Mouse (Mus musculus) limb, embryonic 11.5 days (tissue): ENCODE results near the gene Lztr1. TPM values are rescaled to one million over a fixed set of nuclear protein-coding genes. Genes with fewer than 3 reads are reported as not detected.
"Not testable (repeated sequence)": the region's sequence is repeated elsewhere in the genome, so short reads cannot be mapped to it uniquely, and the experiment has no call there.

ENCODE experiments used
- ATAC-seq: fragments of 200-750 bp; cut with Nextera tagmentation; 2 replicates; pipeline ENCODE4 v1.8.0; 2017; ENCODE audit warnings: low read depth; ENCODE audit not compliant: insufficient number of reproducible peaks, low FRiP score, low TSS enrichment
- DNase-seq: peaks from one replicate; pipeline ENCODE4 v3.0.0-alpha.2; 2015; ENCODE audit warnings: low spot score
- H3K27ac ChIP-seq: fragments of 300-500 bp; sonication (generic); replicated peaks from 2 replicates; pipeline ENCODE4 v1.5.1; 2014; ENCODE audit warnings: low read depth, mild to moderate bottlenecking, low read length
- H3K27me3 ChIP-seq: fragments of 300-500 bp; sonication (generic); 2 replicates; pipeline ENCODE4 v1.6.1; 2014; ENCODE audit warnings: mild to moderate bottlenecking, low read length, mixed read lengths; ENCODE audit not compliant: control insufficient read depth, insufficient read depth
- H3K36me3 ChIP-seq: fragments of 300-500 bp; sonication (generic); 2 replicates; pipeline ENCODE4 v1.6.1; 2014; ENCODE audit warnings: mild to moderate bottlenecking, low read length, moderate library complexity, mixed read lengths; ENCODE audit not compliant: control insufficient read depth, insufficient read depth
- H3K4me1 ChIP-seq: fragments of 300-500 bp; sonication (generic); 2 replicates; pipeline ENCODE4 v1.6.1; 2014; ENCODE audit warnings: low read length, mixed read lengths; ENCODE audit not compliant: control insufficient read depth, insufficient read depth
- H3K4me2 ChIP-seq: fragments of 300-500 bp; sonication (generic); 2 replicates; pipeline ENCODE4 v1.6.1; 2014; ENCODE audit warnings: low read depth, mild to moderate bottlenecking, moderate library complexity; ENCODE audit not compliant: severe bottlenecking
- H3K4me3 ChIP-seq: fragments of 300-500 bp; sonication (generic); 2 replicates; pipeline ENCODE4 v1.5.1; 2014; ENCODE audit warnings: low read depth, low read length
- H3K9ac ChIP-seq: fragments of 300-500 bp; sonication (generic); 2 replicates; pipeline ENCODE4 v1.6.1; 2014; ENCODE audit warnings: mild to moderate bottlenecking, low read length
- H3K9me3 ChIP-seq: fragments of 300-500 bp; sonication (generic); 2 replicates; pipeline ENCODE4 v1.6.1; 2016; ENCODE audit warnings: low read length; ENCODE audit not compliant: control insufficient read depth
- WGBS: fragments of 180-500 bp; shearing (Covaris S2); extraction: QIAGEN DNeasy Blood & Tissue Kit; methylation state at CpG from one replicate; pipeline ENCODE4 v1.1.7; 2014; 5-methylcytosine and 5-hydroxymethylcytosine counted together
- polyA plus RNA-seq: library from polyadenylated mRNA; unstranded; fragments of >200 nt; fragmentation: Nextera tagmentation; extraction: Ambion mirVana; gene quantifications from 2 replicates; pipeline ENCODE4 v1.2.1, GENCODE M21; 2014

Lztr1 gene
- polyA plus RNA-seq, 1 experiment from 2014 or later: 76.1 TPM

DNA sequence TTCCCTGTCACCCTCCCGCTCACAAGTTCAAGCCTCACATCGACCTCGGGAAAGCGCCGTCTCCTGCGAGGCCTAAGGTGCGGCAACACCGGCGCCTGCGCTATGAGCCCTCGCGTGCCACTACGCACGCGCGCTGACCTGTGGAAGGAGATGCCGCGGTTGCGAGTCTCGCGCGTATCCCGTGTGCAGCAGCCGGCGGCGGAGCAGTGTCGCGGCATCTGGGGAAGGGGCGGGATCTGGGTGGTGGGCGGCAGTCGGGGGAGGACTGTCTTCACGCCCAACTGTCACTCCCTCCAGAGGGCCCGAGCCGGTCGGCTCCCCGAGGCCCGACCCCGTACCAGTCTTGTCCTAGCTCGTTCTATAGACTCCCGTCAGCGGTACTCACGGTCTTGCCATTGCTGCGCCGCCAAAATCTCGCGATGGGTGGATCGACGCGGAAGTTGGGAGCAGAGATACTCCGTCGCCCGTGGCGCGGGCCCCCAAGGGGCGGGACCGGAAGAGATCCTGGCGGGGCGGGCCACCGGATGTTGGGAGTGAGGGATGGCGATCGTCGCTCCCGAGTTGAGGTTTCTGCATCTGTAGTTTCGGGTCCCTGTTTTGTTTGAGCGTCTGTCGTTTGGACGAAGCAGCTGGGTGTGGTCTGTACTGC is 22.3 kb downstream of the Lztr1 start, which contains the start of gene Thap7:
Gene Thap7 (minus strand): TSS at position 497 of the 649 bp plus-strand sequence.
- H3K4me3 ChIP-seq: peak within 1 kb of the TSS; percentile 67
- peak within 1 kb of the TSS; percentile 92 for H3K4me2 ChIP-seq
- peak within 1 kb of the TSS; percentile 82 for H3K9ac ChIP-seq
- H3K9me3 ChIP-seq: no peaks in the 10 kb centered on the region
- DNase-seq (peak; percentile 99), ATAC-seq (peak; percentile 94)
- peaks cover 16% of the 10 kb centered on the region for H3K36me3 ChIP-seq
- under 1% methylated on average over 65 of the region's 67 CpGs for WGBS
- H3K27me3 ChIP-seq: no peaks in the 10 kb centered on the region
- H3K27ac ChIP-seq: peak within 1 kb of the TSS; percentile 91
- H3K4me1 ChIP-seq: peaks cover 4% of the 10 kb centered on the region; the same call in 1 of the 2 replicates

DNA sequence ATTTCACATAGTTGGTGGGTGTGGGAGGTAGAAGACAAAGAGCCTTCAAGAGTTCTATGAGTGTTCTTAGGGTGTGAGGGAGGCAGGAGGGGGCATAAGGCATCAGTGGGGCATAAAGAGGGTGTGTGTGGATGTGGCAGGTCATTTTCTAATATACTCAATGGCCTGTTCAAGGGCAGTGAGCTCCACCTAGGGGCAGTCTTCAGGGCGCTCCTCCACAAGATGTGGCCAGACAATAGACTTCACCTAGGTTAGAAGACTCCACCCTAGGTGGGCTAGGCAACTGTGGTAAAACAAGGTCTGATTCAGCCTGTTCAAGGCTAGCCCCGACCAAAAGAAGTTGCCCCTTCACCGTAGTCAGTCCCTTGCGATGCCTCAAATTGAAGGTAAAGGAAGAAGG is 23.8 kb downstream of the Lztr1 start:
- Histone ChIP-seq H3K27ac (no peak overlapping the region), H3K4me3 (no peak overlapping the region), H3K9me3 (no peaks in the 10 kb centered on the region), H3K4me1 (peaks cover 4% of the 10 kb centered on the region; the same call in 1 of the 2 replicates), H3K4me2 (no peak overlapping the region), H3K9ac (no peak overlapping the region), H3K27me3 (no peaks in the 10 kb centered on the region), H3K36me3 (peaks cover 7% of the 10 kb centered on the region)
- DNase-seq (no peak), ATAC-seq (no peak)
- WGBS: 62% methylated on average over 4 of the region's 4 CpGs

- DNase-seq (no peak), ATAC-seq (no peak)
- H3K27ac ChIP-seq: no peak overlapping the region
- no peak overlapping the region for H3K9ac ChIP-seq
- H3K4me3 ChIP-seq: no peak overlapping the region
- peaks cover 7% of the 10 kb centered on the region for H3K36me3 ChIP-seq
- H3K9me3 ChIP-seq: no peaks in the 10 kb centered on the region
- WGBS: 73% methylated on average over 14 of the region's 14 CpGs
- H3K27me3 ChIP-seq: no peaks in the 10 kb centered on the region
- H3K4me1 ChIP-seq: peaks cover 4% of the 10 kb centered on the region; the same call in 1 of the 2 replicates
- H3K4me2 ChIP-seq: no peak overlapping the region
Measured at GRCm38 (mm10) chr16:17532676-17533329, 24.3 kb downstream of the Lztr1 start.

- Histone ChIP-seq H3K9ac (no peak overlapping the region), H3K4me2 (no peak overlapping the region), H3K27ac (no peak overlapping the region), H3K4me1 (peaks cover 3% of the 10 kb centered on the region; the same call in 1 of the 2 replicates), H3K9me3 (no peaks in the 10 kb centered on the region), H3K27me3 (no peaks in the 10 kb centered on the region), H3K36me3 (no peaks in the 10 kb centered on the region), H3K4me3 (no peak overlapping the region)
- WGBS: 93% methylated on average over 3 of the region's 3 CpGs
- DNase-seq (no peak), ATAC-seq (no peak)
Measured at GRCm38 (mm10) chr16:17536584-17536983, 28.1 kb downstream of the Lztr1 start.

GRCm38 (mm10) chr16:17542632-17543031 is 34.1 kb downstream of the Lztr1 start:
- Histone ChIP-seq H3K4me1 (no peaks in the 10 kb centered on the region), H3K4me3 (no peak overlapping the region), H3K4me2 (no peak overlapping the region), H3K9ac (no peak overlapping the region), H3K9me3 (no peaks in the 10 kb centered on the region), H3K27ac (no peak overlapping the region), H3K36me3 (no peaks in the 10 kb centered on the region), H3K27me3 (no peaks in the 10 kb centered on the region)
- 81% methylated on average over 2 of the region's 2 CpGs for WGBS
- ATAC-seq (no peak), DNase-seq (no peak)

- no peak overlapping the region for H3K27ac ChIP-seq
- peaks cover 6% of the 10 kb centered on the region; the same call in 1 of the 2 replicates for H3K4me1 ChIP-seq
- no peak overlapping the region for H3K9ac ChIP-seq
- H3K4me2 ChIP-seq: no peak overlapping the region
- no peaks in the 10 kb centered on the region for H3K27me3 ChIP-seq
- no peak overlapping the region for H3K4me3 ChIP-seq
- no peaks in the 10 kb centered on the region for H3K36me3 ChIP-seq
- ATAC-seq (no peak), DNase-seq (no peak)
- H3K9me3 ChIP-seq: no peaks in the 10 kb centered on the region
- WGBS: 80% methylated on average over 7 of the region's 7 CpGs
Measured at GRCm38 (mm10) chr16:17552837-17553236, 44.3 kb downstream of the Lztr1 start.

DNA sequence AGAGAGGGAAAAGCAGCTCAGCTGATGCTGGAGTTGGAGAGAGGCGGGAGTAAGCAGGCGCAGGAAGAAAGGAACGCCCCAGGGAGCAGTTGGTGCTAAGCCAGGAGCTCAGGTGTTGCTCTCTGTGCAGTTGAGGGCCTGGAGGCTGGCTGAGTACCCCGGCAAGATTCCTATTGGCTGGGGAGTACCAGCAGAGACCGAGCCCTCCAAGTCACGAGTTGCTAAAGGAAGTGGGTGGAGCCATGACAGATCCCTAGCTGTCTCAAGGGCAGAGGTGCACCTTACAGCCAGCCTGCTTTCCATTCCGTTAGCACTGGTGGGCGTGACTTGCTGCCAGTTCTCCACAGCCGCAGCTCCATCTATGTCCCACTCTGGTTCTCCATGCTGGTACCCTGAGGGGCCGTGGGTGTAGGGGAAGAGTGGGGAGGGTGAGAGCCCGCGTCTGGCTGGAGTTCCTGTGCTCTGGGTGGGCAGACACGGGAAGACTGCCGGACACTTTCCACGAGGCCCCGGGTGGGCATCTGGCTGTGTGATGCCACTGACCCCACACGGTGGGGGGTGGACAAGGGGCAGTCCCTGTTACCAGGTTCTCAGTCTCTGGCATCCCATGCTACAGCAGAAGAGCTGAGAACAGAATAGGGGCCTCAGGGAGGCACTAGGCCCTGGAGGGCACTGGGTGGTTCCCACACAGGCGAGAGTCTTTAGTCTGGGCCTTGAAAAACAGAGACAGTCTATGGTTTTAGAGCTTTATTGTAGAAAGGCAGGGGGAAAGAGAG is 45.6 kb downstream of the Lztr1 start:
- H3K27ac ChIP-seq: peak overlapping the region; percentile 65
- H3K4me1 ChIP-seq: peaks cover 14% of the 10 kb centered on the region
- peak overlapping the region; percentile 2; the same call in 1 of the 2 replicates for H3K9ac ChIP-seq
- H3K4me3 ChIP-seq: 0 out of 2 replicates have a peak overlapping the region, but pooled peaks have one; percentile 12
- peak overlapping the region; percentile 39 for H3K4me2 ChIP-seq
- peak; percentile 80 for DNase-seq
- H3K36me3 ChIP-seq: no peaks in the 10 kb centered on the region
- no peaks in the 10 kb centered on the region for H3K27me3 ChIP-seq
- 8% methylated on average over 18 of the region's 18 CpGs for WGBS
- no peaks in the 10 kb centered on the region for H3K9me3 ChIP-seq
- peak; percentile 93 for ATAC-seq

GRCm38 (mm10) chr16:17554702-17555101 is 46.2 kb downstream of the Lztr1 start:
- H3K4me2 ChIP-seq: peak overlapping the region; percentile 39; the same call in 1 of the 2 replicates
- ATAC-seq: not testable (repeated sequence)

More at GRCm38 (mm10) chr16:17554702-17555101, 46.2 kb downstream of the Lztr1 start:
- H3K27me3 ChIP-seq, H3K9me3 ChIP-seq, DNase-seq, H3K27ac ChIP-seq, H3K4me3 ChIP-seq, H3K9ac ChIP-seq, H3K36me3 ChIP-seq: not testable (repeated sequence)
- peaks cover 14% of the 10 kb centered on the region for H3K4me1 ChIP-seq
- 37% methylated on average over 4 of the region's 4 CpGs for WGBS
